Mouse (Mus musculus): Measurements from ENCODE around the gene Abca13.

- no peak for TF ChIP-seq CTCF (IDR thresholded peaks at IDR 0.05)
- no peak for TF ChIP-seq EP300 (IDR thresholded peaks at IDR 0.05)
Observed at GRCm38 (mm10) chr11:9191555-9192131, at the start of gene Abca13.

Measured in lung, postnatal 0 days (tissue).